Mouse (Mus musculus) embryonic fibroblast, embryonic 13.5 days (primary cell): Measurements from ENCODE around the gene Golga3.

Experiments
- CTCF ChIP-seq: IDR thresholded peaks from 2 replicates; pipeline ENCODE4 v1.5.1; 2011; ENCODE audit warnings: mild to moderate bottlenecking, control low read depth, low read length, moderate library complexity, borderline replicate concordance; ENCODE audit not compliant: insufficient read depth
- POLR2A ChIP-seq: IDR thresholded peaks from 2 replicates; pipeline ENCODE4 v1.6.1; 2011; ENCODE audit warnings: low read depth, mild to moderate bottlenecking, control low read depth, low read length, moderate library complexity

- no peak for TF ChIP-seq POLR2A
- no peak for TF ChIP-seq CTCF
Measured at GRCm38 (mm10) chr5:110177021-110177420, 520 bp downstream of the Golga3 start.
